Mouse (Mus musculus) small intestine, adult 2 months (tissue): ENCODE results near the gene Tmtc1. TPM values are rescaled to one million over a fixed set of nuclear protein-coding genes. Genes with fewer than 3 reads are reported as not detected.

ENCODE experiments used
- H3K27ac ChIP-seq: fragments of 200-500 bp; 2 replicates; pipeline ENCODE4 v1.5.1; 2012; ENCODE audit warnings: low read depth, low read length, control low read depth, inconsistent platforms; ENCODE audit not compliant: insufficient read depth
- H3K27me3 ChIP-seq: fragments of 200-500 bp; 2 replicates; pipeline ENCODE4 v1.6.1; 2012; ENCODE audit warnings: mild to moderate bottlenecking, moderate library complexity, low read length, inconsistent platforms; ENCODE audit not compliant: control insufficient read depth, insufficient read depth
- H3K36me3 ChIP-seq: fragments of 200-500 bp; 2 replicates; pipeline ENCODE4 v1.6.1; 2012; ENCODE audit warnings: mild to moderate bottlenecking, low read length, control low read depth, inconsistent platforms; ENCODE audit not compliant: control insufficient read depth, insufficient read depth
- H3K4me1 ChIP-seq: fragments of 200-500 bp; 2 replicates; pipeline ENCODE4 v1.6.1; 2012; ENCODE audit warnings: low read length, inconsistent platforms, mixed read lengths; ENCODE audit not compliant: control insufficient read depth, insufficient read depth, insufficient read length
- H3K4me3 ChIP-seq: fragments of 200-500 bp; 2 replicates; pipeline ENCODE4 v1.5.1; 2012; ENCODE audit warnings: low read depth, mild to moderate bottlenecking, control low read depth, inconsistent platforms, low read length, moderate library complexity
- CTCF ChIP-seq: fragments of 200-500 bp; IDR thresholded peaks from 2 replicates; pipeline ENCODE4 v1.5.1; 2012; ENCODE audit warnings: low read depth, mild to moderate bottlenecking, control low read depth, inconsistent platforms, low read length, moderate library complexity, mixed read lengths; ENCODE audit not compliant: insufficient replicate concordance, insufficient read length; ENCODE audit errors: extremely low read depth
- POLR2A ChIP-seq: fragments of 200-500 bp; IDR thresholded peaks from 2 replicates; pipeline ENCODE4 v1.6.1; 2012; ENCODE audit warnings: low read depth, mild to moderate bottlenecking, control low read depth, inconsistent platforms, low read length, moderate library complexity
- WGBS: fragments of 180-500 bp; shearing (Covaris S2); methylation state at CpG from one replicate; pipeline ENCODE4 v1.1.7; 2018; 5-methylcytosine and 5-hydroxymethylcytosine counted together
- polyA plus RNA-seq: library from polyadenylated mRNA; depleted of rRNA; stranded (reverse); fragments of >200 nt; gene quantifications from 2 replicates; pipeline ENCODE4 v1.2.3, GENCODE M21; 2012

Gene Tmtc1
- polyA plus RNA-seq, 1 experiment: 6.4 TPM

DNA sequence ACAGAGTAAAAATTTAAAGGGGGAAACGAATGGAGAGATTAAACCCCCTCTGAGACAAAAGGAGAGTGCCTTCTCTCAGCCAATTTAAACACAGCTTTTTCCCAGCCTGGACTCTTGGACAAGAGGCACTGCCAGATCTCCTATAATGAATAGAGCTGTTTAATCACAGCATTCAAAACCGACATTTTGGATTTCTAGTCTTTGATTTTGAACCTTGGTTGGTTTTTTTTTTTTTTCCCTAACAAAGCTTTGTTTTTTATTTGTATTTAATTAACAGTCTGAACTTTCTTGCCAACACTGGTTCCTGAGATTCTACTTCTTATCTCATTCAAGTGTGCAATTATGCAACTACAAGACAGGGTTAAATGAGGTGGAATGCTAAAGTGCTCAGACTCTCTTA is 133.2 kb downstream of the Tmtc1 start:
- 19% methylated on average over 2 of the region's 2 CpGs for WGBS

DNA sequence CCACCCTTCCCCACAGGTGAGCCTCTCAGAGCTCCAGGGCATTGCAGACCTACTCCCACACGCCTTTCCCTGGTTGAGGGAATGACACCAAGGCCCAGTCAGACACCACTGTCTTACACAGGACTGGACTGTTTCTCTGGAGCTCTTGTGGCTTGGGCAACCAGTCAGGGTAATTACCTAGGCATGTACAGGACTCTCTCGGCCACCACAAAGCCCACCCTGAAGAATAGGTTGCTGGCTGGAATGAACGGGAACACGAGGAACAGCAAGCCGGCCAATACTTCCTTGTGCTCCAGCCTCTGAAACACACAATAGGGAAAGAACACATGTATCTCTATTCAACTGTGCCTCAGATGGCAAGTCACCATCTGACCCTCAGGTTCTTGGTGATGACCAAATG is 138.4 kb downstream of the Tmtc1 start:
- Histone ChIP-seq H3K4me3 (no peak overlapping the region), H3K4me1 (no peaks in the 10 kb centered on the region), H3K36me3 (no peaks in the 10 kb centered on the region), H3K27ac (no peak overlapping the region), H3K27me3 (no peaks in the 10 kb centered on the region)
- TF ChIP-seq CTCF (no peak), POLR2A (no peak)
- 91% methylated on average over 5 of the region's 5 CpGs for WGBS

More for the DNA sequence above, 133.2 kb downstream of the Tmtc1 start:
- TF ChIP-seq CTCF (no peak), POLR2A (no peak)
- no peaks in the 10 kb centered on the region for H3K27me3 ChIP-seq
- no peak overlapping the region for H3K27ac ChIP-seq
- no peak overlapping the region for H3K4me3 ChIP-seq
- H3K4me1 ChIP-seq: no peaks in the 10 kb centered on the region
- H3K36me3 ChIP-seq: no peaks in the 10 kb centered on the region

DNA sequence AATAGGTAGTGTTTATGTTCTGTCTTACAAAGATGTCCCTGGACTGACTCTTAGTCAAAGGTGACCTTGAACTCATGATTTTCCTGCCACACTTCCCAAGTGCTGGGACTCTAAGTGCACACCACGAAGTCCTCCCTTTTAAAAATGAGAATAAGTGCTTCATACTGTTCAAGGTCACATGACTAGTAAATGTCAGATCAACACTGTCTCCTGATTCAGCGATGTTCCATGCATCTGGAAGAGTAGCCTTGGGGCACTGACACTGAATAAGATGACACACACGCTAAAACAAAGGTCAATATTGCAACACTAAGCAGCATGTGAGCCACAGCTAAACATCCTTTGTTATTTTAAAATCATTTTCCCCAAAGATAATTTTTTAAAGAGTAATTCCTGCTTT is 139.0 kb downstream of the Tmtc1 start:
- WGBS: 77% methylated on average over 3 of the region's 3 CpGs

DNA sequence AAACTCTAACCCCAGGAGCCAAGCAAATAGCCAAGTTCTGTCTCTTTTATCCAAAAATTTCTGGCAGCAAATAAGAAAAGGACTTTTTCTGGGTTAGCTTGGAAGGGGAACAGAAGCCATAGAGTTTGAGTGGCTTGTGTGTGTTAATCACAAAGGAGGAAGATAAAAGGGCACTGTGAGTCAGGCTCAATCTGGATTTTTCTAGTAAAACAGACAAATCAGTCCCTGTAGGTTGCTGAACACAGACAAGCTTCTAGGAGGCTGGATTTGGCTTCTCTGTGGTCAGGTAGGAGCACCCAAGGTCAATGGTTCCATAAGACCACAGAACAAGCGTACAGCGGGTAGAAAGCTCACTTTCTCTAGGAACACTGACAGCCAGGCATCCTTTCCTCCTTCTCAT is 141.9 kb downstream of the Tmtc1 start:
- Histone ChIP-seq H3K4me3 (no peak overlapping the region), H3K27me3 (no peaks in the 10 kb centered on the region), H3K4me1 (no peaks in the 10 kb centered on the region), H3K36me3 (no peaks in the 10 kb centered on the region), H3K27ac (no peak overlapping the region)
- 81% methylated on average over 2 of the region's 2 CpGs for WGBS
- no peak for TF ChIP-seq POLR2A
- TF ChIP-seq CTCF: no peak

More for the DNA sequence above, 139.0 kb downstream of the Tmtc1 start:
- no peaks in the 10 kb centered on the region for H3K27me3 ChIP-seq
- H3K4me1 ChIP-seq: no peaks in the 10 kb centered on the region
- H3K27ac ChIP-seq: no peak overlapping the region
- no peak overlapping the region for H3K4me3 ChIP-seq
- no peak for TF ChIP-seq CTCF
- TF ChIP-seq POLR2A: no peak
- no peaks in the 10 kb centered on the region for H3K36me3 ChIP-seq

DNA sequence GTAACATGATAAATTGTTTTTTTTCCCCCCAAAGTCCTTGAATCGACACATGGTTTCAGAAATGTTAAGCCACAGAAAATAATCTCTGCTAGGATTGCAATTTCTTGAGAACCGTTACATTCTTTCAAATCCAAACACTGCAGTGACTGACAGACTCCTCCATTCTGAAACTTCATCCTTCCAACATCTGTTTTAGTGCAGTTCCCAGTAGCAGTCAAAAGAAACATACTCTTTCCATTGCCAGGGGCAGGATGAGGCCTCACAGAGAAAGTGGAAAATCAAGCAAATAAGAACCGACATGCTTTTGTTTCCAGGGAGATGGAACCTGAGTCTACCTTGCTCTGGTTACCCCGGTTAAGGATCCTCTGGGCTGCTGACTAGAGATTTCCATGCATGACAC is 147.1 kb downstream of the Tmtc1 start:
- 60% methylated on average over 4 of the region's 4 CpGs for WGBS
- H3K27me3 ChIP-seq: no peaks in the 10 kb centered on the region

DNA sequence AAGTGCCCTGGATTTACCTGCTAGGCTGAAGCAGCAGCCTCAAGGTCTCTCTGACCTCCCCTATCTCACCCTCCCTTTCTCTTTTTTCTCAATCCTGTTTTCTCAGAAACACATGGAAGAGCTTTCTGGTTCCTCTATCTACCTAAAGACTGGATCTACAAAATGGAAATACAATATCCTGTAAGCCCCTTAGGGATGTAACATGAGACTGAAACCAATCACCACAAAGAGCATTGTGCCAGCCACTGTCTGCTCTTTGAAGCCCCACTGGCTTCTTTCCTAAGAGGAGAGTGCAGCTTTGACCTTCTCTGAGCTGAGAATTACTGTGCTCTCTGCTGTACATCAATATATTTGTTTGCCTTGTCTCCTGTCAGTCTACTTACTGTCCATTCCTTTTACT is 147.8 kb downstream of the Tmtc1 start:
- Histone ChIP-seq H3K4me3 (no peak overlapping the region), H3K4me1 (no peaks in the 10 kb centered on the region), H3K27me3 (no peaks in the 10 kb centered on the region), H3K36me3 (no peaks in the 10 kb centered on the region), H3K27ac (no peak overlapping the region)
- no peak for TF ChIP-seq CTCF
- no peak for TF ChIP-seq POLR2A

More for the DNA sequence above, 147.1 kb downstream of the Tmtc1 start:
- Histone ChIP-seq H3K36me3 (no peaks in the 10 kb centered on the region), H3K4me1 (no peaks in the 10 kb centered on the region), H3K4me3 (no peak overlapping the region), H3K27ac (no peak overlapping the region)
- TF ChIP-seq CTCF (no peak), POLR2A (no peak)

DNA sequence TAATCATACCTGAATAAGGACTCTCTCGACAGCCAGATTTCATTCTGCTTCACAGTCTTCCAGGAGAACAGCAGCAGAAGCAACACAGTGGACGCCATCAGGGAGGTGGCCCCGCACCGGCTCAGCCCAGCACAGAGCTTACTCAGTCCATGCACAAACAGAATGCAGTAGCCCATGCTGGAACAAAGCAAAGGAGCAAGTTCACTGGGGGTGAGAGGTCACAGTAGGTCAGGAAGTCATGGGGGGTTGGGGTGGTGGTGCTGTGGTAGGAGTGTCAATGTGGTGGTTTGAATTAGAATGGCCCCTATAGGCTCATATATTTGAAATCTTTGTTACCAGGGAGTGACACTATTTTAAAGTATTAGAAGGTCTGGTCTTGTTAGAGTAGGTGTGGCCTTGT is 149.7 kb downstream of the Tmtc1 start:
- Histone ChIP-seq H3K4me3 (no peak overlapping the region), H3K27ac (no peak overlapping the region), H3K36me3 (no peaks in the 10 kb centered on the region), H3K27me3 (no peaks in the 10 kb centered on the region), H3K4me1 (peaks cover 5% of the 10 kb centered on the region; the same call in 1 of the 2 replicates)
- no peak for TF ChIP-seq CTCF
- TF ChIP-seq POLR2A: no peak
- WGBS: 84% methylated on average over 4 of the region's 4 CpGs

DNA sequence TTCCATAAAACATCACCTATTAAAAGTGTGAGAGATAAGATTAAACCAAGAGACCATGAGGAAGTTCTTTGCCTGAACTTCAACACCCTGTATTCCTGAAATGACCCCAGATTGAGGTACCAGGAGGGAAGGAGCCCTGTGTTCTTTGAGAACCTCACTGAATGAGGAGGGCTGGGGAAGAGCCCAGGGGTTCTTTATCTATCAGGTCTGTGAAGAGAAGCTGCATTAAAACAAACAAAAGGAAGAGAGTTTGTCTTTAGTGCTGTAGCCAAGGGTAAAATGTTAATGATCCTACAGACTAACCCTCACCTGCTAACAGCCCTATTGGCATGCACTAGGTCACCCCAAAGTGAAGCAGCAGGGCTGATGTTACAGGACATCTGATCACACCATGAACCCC is 153.3 kb downstream of the Tmtc1 start:
- TF ChIP-seq POLR2A: no peak
- TF ChIP-seq CTCF: no peak
- H3K36me3 ChIP-seq: no peaks in the 10 kb centered on the region
- H3K27me3 ChIP-seq: no peaks in the 10 kb centered on the region
- H3K4me1 ChIP-seq: peaks cover 7% of the 10 kb centered on the region; the same call in 1 of the 2 replicates
- no peak overlapping the region for H3K27ac ChIP-seq
- H3K4me3 ChIP-seq: no peak overlapping the region
